Mouse (Mus musculus): ENCODE results near the gene Olfr461.

GRCm38 (mm10) chr6:40594804-40595550 is 40.1 kb upstream of the Olfr461 start:
- TF ChIP-seq MYOD1 (IDR thresholded peaks at IDR 0.05; ENCODE audit: control insufficient read depth, insufficient read length, low read depth) (no peak), CTCF (IDR thresholded peaks at IDR 0.05; ENCODE audit: control insufficient read depth, insufficient read depth, insufficient read length) (no peak), MYOG (IDR thresholded peaks at IDR 0.05; ENCODE audit: control insufficient read depth, extremely low read depth, insufficient read length) (no peak), CEBPB (IDR thresholded peaks at IDR 0.05; ENCODE audit: low read depth) (peak; percentile 96), USF1 (IDR thresholded peaks at IDR 0.05; ENCODE audit: low read depth) (no peak), FOSL1 (IDR thresholded peaks at IDR 0.05; ENCODE audit: insufficient read depth, low read length, poor library complexity, severe bottlenecking) (no peak)

Measured in C2C12 (cell line).